Mouse (Mus musculus): Measurements from ENCODE around the gene Asic2.

GRCm38 (mm10) chr11:80884521-80885231 lies 1083.6 kb downstream of the Asic2 start:
- TF ChIP-seq CTCF (conservative IDR thresholded peaks at IDR 0.05; ENCODE audit: insufficient read depth, insufficient read length, low read depth, low read length) (no peak), POLR2A (IDR thresholded peaks at IDR 0.05; ENCODE audit: low read depth, low read length) (no peak)
